Mouse (Mus musculus) liver, adult (tissue): ENCODE measurements around the gene Oat.

Experiments
- GATA4 ChIP-seq: IDR thresholded peaks from 2 replicates; pipeline ENCODE4 v1.6.1; 2014; ENCODE audit warnings: mild to moderate bottlenecking, low read length; ENCODE audit not compliant: insufficient replicate concordance

The Oat gene

GRCm38 (mm10) chr7:132572738-132573137, 3.5 kb downstream of the Oat start:
- no peak for TF ChIP-seq GATA4

GRCm38 (mm10) chr7:132571481-132571880, 4.7 kb downstream of the Oat start:
- peak; percentile 43; the same call in 1 of the 2 replicates for TF ChIP-seq GATA4

GRCm38 (mm10) chr7:132570071-132570470, 6.1 kb downstream of the Oat start:
- no peak for TF ChIP-seq GATA4

GRCm38 (mm10) chr7:132568817-132569216, 7.4 kb downstream of the Oat start:
- no peak for TF ChIP-seq GATA4

GRCm38 (mm10) chr7:132565831-132566230, 10.4 kb downstream of the Oat start:
- TF ChIP-seq GATA4 = no peak

GRCm38 (mm10) chr7:132559138-132559766, 16.9 kb downstream of the Oat start:
- TF ChIP-seq GATA4 = no peak

GRCm38 (mm10) chr7:132558141-132558736, 18.0 kb downstream of the Oat start:
- TF ChIP-seq GATA4 = no peak

GRCm38 (mm10) chr7:132556575-132556974, 19.6 kb downstream of the Oat start:
- no peak for TF ChIP-seq GATA4

- TF ChIP-seq GATA4 = no peak
Measured at GRCm38 (mm10) chr7:132555911-132556310, 20.3 kb downstream of the Oat start.

- TF ChIP-seq GATA4 = no peak
Measured at GRCm38 (mm10) chr7:132554091-132554490, 22.1 kb downstream of the Oat start.

- TF ChIP-seq GATA4 = peak; percentile 22; the same call in 1 of the 2 replicates
Measured at GRCm38 (mm10) chr7:132551351-132552126, 24.7 kb downstream of the Oat start.

- no peak for TF ChIP-seq GATA4
Measured at GRCm38 (mm10) chr7:132547126-132547525, 29.1 kb downstream of the Oat start.

GRCm38 (mm10) chr7:132542427-132542826, 33.8 kb downstream of the Oat start:
- no peak for TF ChIP-seq GATA4

GRCm38 (mm10) chr7:132541566-132541965, 34.6 kb downstream of the Oat start:
- no peak for TF ChIP-seq GATA4

- TF ChIP-seq GATA4 = no peak
Measured at GRCm38 (mm10) chr7:132540597-132540996, 35.6 kb downstream of the Oat start.

GRCm38 (mm10) chr7:132529206-132529605, 47.0 kb downstream of the Oat start:
- TF ChIP-seq GATA4 = no peak
